Mouse (Mus musculus) frontal cortex, adult 2 months (tissue): ENCODE data around the gene Optn. TPM values are rescaled to one million over a fixed set of nuclear protein-coding genes. Genes with fewer than 3 reads are reported as not detected.

Experiments used
- DNase-seq, 2 experiments: peaks; one replicate each; pipeline ENCODE4 v3.0.0; 2022; ENCODE audit warnings: low spot score in 1 of 2; ENCODE audit errors: extremely low spot score in 1 of 2
- polyA plus RNA-seq: library from polyadenylated mRNA; depleted of rRNA; stranded (reverse); fragments of >200 nt; gene quantifications from 2 replicates; pipeline ENCODE4 v1.2.3, GENCODE M21; 2012

Optn gene
- polyA plus RNA-seq, 1 experiment, result 13.5 TPM

- DNase-seq, result no peak
These were observed 1.2 kb downstream of the Optn start for GRCm38 (mm10) chr2:5062496-5063298.

- no peak for DNase-seq
These were observed 2.6 kb downstream of the Optn start for GRCm38 (mm10) chr2:5061133-5061708.

GRCm38 (mm10) chr2:5059997-5060396 is 3.9 kb downstream of the Optn start:
- DNase-seq, result no peak

GRCm38 (mm10) chr2:5058436-5058835 is 5.4 kb downstream of the Optn start:
- DNase-seq, result no peak

GRCm38 (mm10) chr2:5050562-5050961 is 13.3 kb downstream of the Optn start:
- DNase-seq, result no peak

GRCm38 (mm10) chr2:5047016-5047415 is 16.8 kb downstream of the Optn start:
- no peak for DNase-seq

GRCm38 (mm10) chr2:5045269-5045965 is 18.4 kb downstream of the Optn start:
- DNase-seq, result no peak

- DNase-seq, result no peak
These were observed 19.5 kb downstream of the Optn start for GRCm38 (mm10) chr2:5044321-5044720.

- no peak for DNase-seq
These were observed 20.4 kb downstream of the Optn start for GRCm38 (mm10) chr2:5043476-5043761.

GRCm38 (mm10) chr2:5042616-5043475 is 21.0 kb downstream of the Optn start:
- no peak for DNase-seq

- no peak for DNase-seq
These were observed 22.0 kb downstream of the Optn start for GRCm38 (mm10) chr2:5041854-5042253.

GRCm38 (mm10) chr2:5040281-5041161 is 23.3 kb downstream of the Optn start:
- no peak for DNase-seq

- no peak for DNase-seq
These were observed 24.3 kb downstream of the Optn start for GRCm38 (mm10) chr2:5039350-5040170.

GRCm38 (mm10) chr2:5038320-5038719 is 25.5 kb downstream of the Optn start:
- no peak for DNase-seq

- DNase-seq, result no peak
These were observed 26.5 kb downstream of the Optn start for GRCm38 (mm10) chr2:5037390-5037789.

- DNase-seq, result no peak
These were observed 27.3 kb downstream of the Optn start for GRCm38 (mm10) chr2:5036411-5037076.

- no peak for DNase-seq
These were observed 28.6 kb downstream of the Optn start for GRCm38 (mm10) chr2:5035241-5035640.

GRCm38 (mm10) chr2:5034801-5035200 is 29.1 kb downstream of the Optn start:
- no peak for DNase-seq
